Mouse (Mus musculus) erythroblast, embryonic 14.5 days (primary cell): ENCODE data around the gene Ptgdr2. TPM values are rescaled to one million over a fixed set of nuclear protein-coding genes. Genes with fewer than 3 reads are reported as not detected.

Source experiments
- H3K27me3 ChIP-seq: 2 replicates; pipeline ENCODE4 v1.6.1; 2012; ENCODE audit warnings: inconsistent platforms; ENCODE audit not compliant: control insufficient read depth
- H3K36me3 ChIP-seq: 2 replicates; pipeline ENCODE4 v1.6.1; 2012; ENCODE audit warnings: mild to moderate bottlenecking, inconsistent platforms; ENCODE audit not compliant: control insufficient read depth
- H3K4me1 ChIP-seq: 2 replicates; pipeline ENCODE4 v1.6.1; 2012; ENCODE audit warnings: inconsistent platforms; ENCODE audit not compliant: control insufficient read depth
- H3K4me3 ChIP-seq: replicated peaks from 2 replicates; pipeline ENCODE3; 2012; ENCODE audit warnings: moderate library complexity, mild to moderate bottlenecking, inconsistent platforms
- H3K9me3 ChIP-seq: 2 replicates; pipeline ENCODE4 v1.6.1; 2012; ENCODE audit warnings: low read length, inconsistent platforms, mixed read lengths; ENCODE audit not compliant: control insufficient read depth
- GATA1 ChIP-seq: IDR thresholded peaks from 2 replicates; pipeline ENCODE4 v1.6.1; 2012; ENCODE audit warnings: low read length, inconsistent platforms, mixed read lengths
- TAL1 ChIP-seq: IDR thresholded peaks from 3 replicates; pipeline ENCODE4 v1.6.1; 2012; ENCODE audit warnings: low read length, inconsistent platforms, mixed read lengths
- polyA plus RNA-seq: library from polyadenylated mRNA; stranded (reverse); fragments of >175 nt; gene quantifications from 2 replicates; pipeline ENCODE4 v1.2.3, GENCODE M21; 2012

Gene Ptgdr2
- polyA plus RNA-seq, 1 experiment = not detected

- H3K9me3 ChIP-seq = no peaks in the 10 kb centered on the region
- TF ChIP-seq TAL1 (no peak), GATA1 (no peak)
- H3K36me3 ChIP-seq = no peaks in the 10 kb centered on the region
- H3K4me1 ChIP-seq = peaks cover 5% of the 10 kb centered on the region
- H3K4me3 ChIP-seq = no peak overlapping the region
- H3K27me3 ChIP-seq = no peaks in the 10 kb centered on the region
These were observed 15.9 kb upstream of the Ptgdr2 start for GRCm38 (mm10) chr19:10921058-10921457.

- H3K27me3 ChIP-seq = 0 out of 2 replicates have a peak, but pooled peaks cover 2% of the 10 kb centered on the region
- no peaks in the 10 kb centered on the region for H3K9me3 ChIP-seq
- no peaks in the 10 kb centered on the region for H3K4me1 ChIP-seq
- H3K4me3 ChIP-seq = no peak overlapping the region
- TF ChIP-seq GATA1 (no peak), TAL1 (no peak)
- H3K36me3 ChIP-seq = no peaks in the 10 kb centered on the region
These were observed 12.7 kb upstream of the Ptgdr2 start for GRCm38 (mm10) chr19:10924220-10924619.

GRCm38 (mm10) chr19:10926123-10926621 is 10.8 kb upstream of the Ptgdr2 start:
- Histone ChIP-seq H3K9me3 (no peaks in the 10 kb centered on the region), H3K27me3 (0 out of 2 replicates have a peak, but pooled peaks cover 2% of the 10 kb centered on the region), H3K4me3 (no peak overlapping the region), H3K4me1 (no peaks in the 10 kb centered on the region), H3K36me3 (no peaks in the 10 kb centered on the region)
- TF ChIP-seq TAL1 (no peak), GATA1 (no peak)

- Histone ChIP-seq H3K4me3 (no peak overlapping the region), H3K27me3 (0 out of 2 replicates have a peak, but pooled peaks cover 2% of the 10 kb centered on the region), H3K36me3 (no peaks in the 10 kb centered on the region), H3K9me3 (no peaks in the 10 kb centered on the region), H3K4me1 (no peaks in the 10 kb centered on the region)
- no peak for TF ChIP-seq TAL1
- no peak for TF ChIP-seq GATA1
These were observed 10.3 kb upstream of the Ptgdr2 start for GRCm38 (mm10) chr19:10926666-10927065.

- no peaks in the 10 kb centered on the region for H3K4me1 ChIP-seq
- H3K27me3 ChIP-seq = peaks cover 2% of the 10 kb centered on the region; the same call in 1 of the 2 replicates
- TF ChIP-seq TAL1 (no peak), GATA1 (no peak)
- H3K9me3 ChIP-seq = no peaks in the 10 kb centered on the region
- H3K4me3 ChIP-seq = no peak overlapping the region
- no peaks in the 10 kb centered on the region for H3K36me3 ChIP-seq
These were observed 6.3 kb upstream of the Ptgdr2 start for GRCm38 (mm10) chr19:10930641-10931040.

GRCm38 (mm10) chr19:10935029-10935428 is 1.9 kb upstream of the Ptgdr2 start:
- TF ChIP-seq TAL1 (no peak), GATA1 (no peak)
- Histone ChIP-seq H3K27me3 (no peaks in the 10 kb centered on the region; the same call in 1 of the 2 replicates), H3K36me3 (no peaks in the 10 kb centered on the region), H3K9me3 (peaks cover 4% of the 10 kb centered on the region), H3K4me1 (peaks cover 30% of the 10 kb centered on the region), H3K4me3 (no peak overlapping the region)

- Histone ChIP-seq H3K4me1 (peaks cover 40% of the 10 kb centered on the region), H3K27me3 (no peaks in the 10 kb centered on the region; the same call in 1 of the 2 replicates), H3K9me3 (peaks cover 4% of the 10 kb centered on the region), H3K4me3 (no peak overlapping the region), H3K36me3 (no peaks in the 10 kb centered on the region)
- no peak for TF ChIP-seq TAL1
- TF ChIP-seq GATA1 = no peak
These were observed 883 bp upstream of the Ptgdr2 start for GRCm38 (mm10) chr19:10936077-10936476.

GRCm38 (mm10) chr19:10938771-10939170 is 1.8 kb downstream of the Ptgdr2 start:
- TF ChIP-seq GATA1 (no peak), TAL1 (no peak)
- Histone ChIP-seq H3K27me3 (no peaks in the 10 kb centered on the region; the same call in 1 of the 2 replicates), H3K4me1 (peaks cover 43% of the 10 kb centered on the region), H3K36me3 (peaks cover 23% of the 10 kb centered on the region), H3K4me3 (no peak overlapping the region), H3K9me3 (peaks cover 4% of the 10 kb centered on the region)

GRCm38 (mm10) chr19:10940097-10940800 is 3.3 kb downstream of the Ptgdr2 start:
- H3K4me1 ChIP-seq = peaks cover 46% of the 10 kb centered on the region
- TF ChIP-seq TAL1 = no peak
- no peak for TF ChIP-seq GATA1
- peak overlapping the region; percentile 62 for H3K4me3 ChIP-seq
- H3K36me3 ChIP-seq = peaks cover 38% of the 10 kb centered on the region
- H3K27me3 ChIP-seq = no peaks in the 10 kb centered on the region
- H3K9me3 ChIP-seq = peaks cover 4% of the 10 kb centered on the region
